Mouse (Mus musculus) cerebellum, adult 2 months (tissue): ENCODE measurements around the gene Bicd2.

Experiments used
- CTCF ChIP-seq: fragments of 200-500 bp; IDR thresholded peaks from 2 replicates; pipeline ENCODE4 v1.5.1; 2011; ENCODE audit warnings: low read depth, mild to moderate bottlenecking, control low read depth, low read length, moderate library complexity, borderline replicate concordance; ENCODE audit not compliant: insufficient read depth
- POLR2A ChIP-seq: fragments of 200-500 bp; IDR thresholded peaks from 2 replicates; pipeline ENCODE4 v1.6.1; 2011; ENCODE audit warnings: low read length, control low read depth, borderline replicate concordance; ENCODE audit not compliant: insufficient read depth

GRCm38 (mm10) chr13:49352581-49353159, 11.3 kb downstream of the Bicd2 start:
- TF ChIP-seq CTCF (no peak), POLR2A (no peak)
